Mouse (Mus musculus) hindbrain, embryonic 12.5 days (tissue): ENCODE measurements around the gene Zmynd12. TPM values are rescaled to one million over a fixed set of nuclear protein-coding genes. Genes with fewer than 3 reads are reported as not detected.

Source experiments
- ATAC-seq: fragments of 200-750 bp; cut with Nextera tagmentation; 2 replicates; pipeline ENCODE4 v1.8.0; 2017; ENCODE audit warnings: moderate TSS enrichment; ENCODE audit not compliant: low FRiP score
- H3K27ac ChIP-seq: fragments of 300-500 bp; sonication (generic); 2 replicates; pipeline ENCODE4 v1.5.1; 2016; ENCODE audit warnings: mild to moderate bottlenecking
- H3K27me3 ChIP-seq: fragments of 300-500 bp; sonication (generic); 2 replicates; pipeline ENCODE4 v1.6.1; 2016; ENCODE audit warnings: mild to moderate bottlenecking
- H3K36me3 ChIP-seq: fragments of 300-500 bp; sonication (generic); 2 replicates; pipeline ENCODE4 v1.6.1; 2016; ENCODE audit warnings: mild to moderate bottlenecking
- H3K4me1 ChIP-seq: fragments of 300-500 bp; sonication (generic); 2 replicates; pipeline ENCODE4 v1.6.1; 2016
- H3K4me2 ChIP-seq: fragments of 300-500 bp; sonication (generic); replicated peaks from 2 replicates; pipeline ENCODE4 v1.6.1; 2016; ENCODE audit warnings: mild to moderate bottlenecking
- H3K4me3 ChIP-seq: fragments of 300-500 bp; sonication (generic); 2 replicates; pipeline ENCODE4 v1.5.1; 2016; ENCODE audit warnings: mild to moderate bottlenecking
- H3K9ac ChIP-seq: fragments of 300-500 bp; sonication (generic); 2 replicates; pipeline ENCODE4 v1.6.1; 2016; ENCODE audit warnings: mild to moderate bottlenecking, moderate library complexity
- H3K9me3 ChIP-seq: fragments of 300-500 bp; sonication (generic); replicated peaks from 2 replicates; pipeline ENCODE4 v1.6.1; 2016; ENCODE audit warnings: mild to moderate bottlenecking
- WGBS: fragments of 180-500 bp; shearing (Covaris S2); methylation state at CpG from one replicate; pipeline ENCODE4 v1.1.7; 2016; 5-methylcytosine and 5-hydroxymethylcytosine counted together
- polyA plus RNA-seq: library from polyadenylated mRNA; unstranded; fragments of >200 nt; fragmentation: Nextera tagmentation; extraction: Ambion mirVana; gene quantifications from 2 replicates; pipeline ENCODE4 v1.2.1, GENCODE M21; 2016

Gene Zmynd12
- polyA plus RNA-seq, 1 experiment from 2014 or later, result 0.23 TPM

DNA sequence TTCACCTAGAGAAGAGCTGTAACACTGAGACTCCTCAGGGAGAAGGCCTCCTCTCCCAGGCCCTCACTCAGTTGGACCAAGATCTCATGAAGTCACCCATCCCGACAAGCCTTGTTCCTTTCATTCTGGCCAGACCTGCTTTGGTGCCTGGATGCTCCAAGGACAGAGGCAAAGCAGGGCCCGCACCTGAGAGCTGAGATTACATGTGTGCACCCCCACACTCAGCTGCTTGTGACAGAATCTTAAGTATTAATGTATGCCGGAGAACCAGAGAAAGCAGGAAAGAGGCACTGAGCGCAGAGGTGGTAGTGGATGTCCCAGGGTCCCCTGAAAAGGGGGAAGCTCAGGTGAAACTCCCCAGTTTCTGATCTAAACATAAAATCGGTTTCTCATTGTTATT, 30.5 kb downstream of the Zmynd12 start:
- H3K27me3 ChIP-seq, result no peaks in the 10 kb centered on the region
- H3K4me1 ChIP-seq, result peaks cover 9% of the 10 kb centered on the region
- H3K4me2 ChIP-seq, result no peak overlapping the region
- H3K9me3 ChIP-seq, result no peaks in the 10 kb centered on the region
- 0 out of 2 replicates have a peak, but pooled peaks have one; percentile 8 for ATAC-seq
- H3K9ac ChIP-seq, result no peak overlapping the region
- peak overlapping the region; percentile 73 for H3K27ac ChIP-seq
- no peak overlapping the region for H3K4me3 ChIP-seq
- H3K36me3 ChIP-seq, result no peaks in the 10 kb centered on the region
- 67% methylated on average over 5 of the region's 5 CpGs for WGBS

- ATAC-seq, result peak; percentile 67
- Histone ChIP-seq H3K27me3 (no peaks in the 10 kb centered on the region), H3K4me3 (no peak overlapping the region), H3K9ac (no peak overlapping the region), H3K36me3 (no peaks in the 10 kb centered on the region), H3K9me3 (no peaks in the 10 kb centered on the region), H3K27ac (peak overlapping the region; percentile 73), H3K4me1 (peaks cover 9% of the 10 kb centered on the region), H3K4me2 (no peak overlapping the region)
- WGBS, result 18% methylated on average over 6 of the region's 6 CpGs
Observed at GRCm38 (mm10) chr4:119453533-119453932, 30.9 kb downstream of the Zmynd12 start.

- WGBS, result 66% methylated on average over 5 of the region's 5 CpGs
- Histone ChIP-seq H3K36me3 (no peaks in the 10 kb centered on the region), H3K27ac (peak overlapping the region; percentile 83), H3K4me2 (peak overlapping the region; percentile 19; the same call in 1 of the 2 replicates), H3K4me3 (no peak overlapping the region), H3K27me3 (no peaks in the 10 kb centered on the region), H3K9ac (no peak overlapping the region), H3K4me1 (peaks cover 24% of the 10 kb centered on the region), H3K9me3 (no peaks in the 10 kb centered on the region)
- 0 out of 2 replicates have a peak, but pooled peaks have one; percentile 8 for ATAC-seq
Observed at GRCm38 (mm10) chr4:119460296-119460695, 37.7 kb downstream of the Zmynd12 start.

- no peaks in the 10 kb centered on the region for H3K9me3 ChIP-seq
- peak overlapping the region; percentile 19; the same call in 1 of the 2 replicates for H3K4me2 ChIP-seq
- WGBS, result 31% methylated on average over 8 of the region's 8 CpGs
- peak overlapping the region; percentile 83 for H3K27ac ChIP-seq
- no peak overlapping the region for H3K4me3 ChIP-seq
- H3K36me3 ChIP-seq, result no peaks in the 10 kb centered on the region
- peaks cover 24% of the 10 kb centered on the region for H3K4me1 ChIP-seq
- H3K27me3 ChIP-seq, result no peaks in the 10 kb centered on the region
- no peak overlapping the region for H3K9ac ChIP-seq
- ATAC-seq, result peak; percentile 81
Observed at GRCm38 (mm10) chr4:119460728-119461141, 38.1 kb downstream of the Zmynd12 start.

DNA sequence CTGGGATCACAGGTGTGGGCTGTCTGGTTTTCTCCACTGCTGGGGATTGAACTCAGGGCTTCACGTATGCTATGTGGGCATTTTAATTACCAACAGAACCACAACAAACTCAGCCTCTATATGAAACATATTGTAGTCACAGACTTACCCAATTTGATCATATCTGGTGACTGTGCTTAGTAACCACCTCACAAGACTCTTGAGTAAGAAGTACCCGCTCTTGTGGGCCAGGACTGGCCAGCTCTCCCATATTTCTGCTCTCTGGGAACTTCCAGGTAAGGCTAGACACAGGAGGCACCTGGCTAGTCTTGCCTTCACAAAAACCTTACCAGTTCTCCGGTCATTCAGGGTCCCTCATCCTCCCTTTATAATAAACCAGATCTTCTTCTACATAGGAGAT, 39.8 kb downstream of the Zmynd12 start:
- no peak for ATAC-seq
- Histone ChIP-seq H3K9me3 (no peaks in the 10 kb centered on the region), H3K4me1 (peaks cover 24% of the 10 kb centered on the region), H3K27me3 (no peaks in the 10 kb centered on the region), H3K27ac (peak overlapping the region; percentile 68; the same call in 1 of the 2 replicates), H3K36me3 (0 out of 2 replicates have a peak, but pooled peaks cover 4% of the 10 kb centered on the region), H3K9ac (no peak overlapping the region), H3K4me3 (no peak overlapping the region), H3K4me2 (no peak overlapping the region)
- WGBS, result 87% methylated on average over 3 of the region's 3 CpGs

- Histone ChIP-seq H3K9ac (no peak overlapping the region), H3K27me3 (no peaks in the 10 kb centered on the region), H3K4me2 (no peak overlapping the region), H3K4me1 (peaks cover 24% of the 10 kb centered on the region), H3K27ac (peak overlapping the region; percentile 68), H3K4me3 (no peak overlapping the region), H3K9me3 (no peaks in the 10 kb centered on the region), H3K36me3 (0 out of 2 replicates have a peak, but pooled peaks cover 4% of the 10 kb centered on the region)
- peak; percentile 52; the same call in 1 of the 2 replicates for ATAC-seq
- WGBS, result 64% methylated on average over 11 of the region's 11 CpGs
Observed at GRCm38 (mm10) chr4:119462858-119463755, 40.5 kb downstream of the Zmynd12 start.

- WGBS, result 83% methylated on average over 13 of the region's 13 CpGs
- no peak overlapping the region for H3K9ac ChIP-seq
Observed at GRCm38 (mm10) chr4:119463756-119464419, 41.3 kb downstream of the Zmynd12 start.

GRCm38 (mm10) chr4:119465841-119466240, 43.2 kb downstream of the Zmynd12 start:
- ATAC-seq, result no peak
- 88% methylated on average over 5 of the region's 5 CpGs for WGBS
- no peak overlapping the region for H3K4me2 ChIP-seq
- H3K27ac ChIP-seq, result no peak overlapping the region
- no peak overlapping the region for H3K4me3 ChIP-seq
- peaks cover 20% of the 10 kb centered on the region for H3K4me1 ChIP-seq
- no peak overlapping the region for H3K9ac ChIP-seq
- 0 out of 2 replicates have a peak, but pooled peaks cover 4% of the 10 kb centered on the region for H3K36me3 ChIP-seq
- no peaks in the 10 kb centered on the region for H3K27me3 ChIP-seq
- H3K9me3 ChIP-seq, result no peaks in the 10 kb centered on the region

More at GRCm38 (mm10) chr4:119463756-119464419, 41.3 kb downstream of the Zmynd12 start:
- H3K27me3 ChIP-seq, result no peaks in the 10 kb centered on the region
- H3K27ac ChIP-seq, result no peak overlapping the region
- H3K4me1 ChIP-seq, result peaks cover 24% of the 10 kb centered on the region
- ATAC-seq, result no peak
- H3K9me3 ChIP-seq, result no peaks in the 10 kb centered on the region
- no peak overlapping the region for H3K4me3 ChIP-seq
- 0 out of 2 replicates have a peak, but pooled peaks cover 4% of the 10 kb centered on the region for H3K36me3 ChIP-seq
- no peak overlapping the region for H3K4me2 ChIP-seq

DNA sequence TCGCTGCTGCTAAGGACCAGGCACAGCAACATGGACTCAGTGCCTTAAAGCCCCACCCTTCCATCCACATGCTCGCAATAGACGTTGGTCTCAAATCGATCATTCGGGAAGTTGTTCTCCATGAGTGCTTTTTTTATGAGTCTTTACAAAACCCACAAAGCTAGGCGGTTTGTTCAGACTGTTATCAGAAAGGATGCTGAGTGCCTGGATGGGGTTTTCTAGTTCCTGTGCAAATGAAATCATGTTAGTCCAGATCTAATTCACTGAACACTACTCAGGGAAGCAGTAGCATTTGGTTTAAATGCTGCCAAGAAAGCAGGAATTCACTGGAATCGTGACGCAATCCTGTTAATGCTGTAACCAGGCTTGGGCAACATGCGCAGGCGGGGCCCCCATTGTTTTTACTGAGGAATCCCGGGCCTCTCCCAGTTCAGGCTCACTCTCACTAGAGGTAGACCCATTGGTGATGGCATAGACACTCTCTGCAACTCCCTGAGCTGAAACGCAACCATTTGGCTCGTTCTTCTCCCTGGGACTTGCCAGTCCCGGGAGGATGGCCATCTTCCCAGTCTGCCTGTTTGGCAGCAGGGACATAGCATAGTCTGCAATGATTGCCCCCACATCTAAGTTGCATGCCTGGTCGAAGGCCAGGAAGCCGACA, 45.2 kb downstream of the Zmynd12 start:
- H3K4me2 ChIP-seq, result no peak overlapping the region
- 90% methylated on average over 16 of the region's 16 CpGs for WGBS
- no peaks in the 10 kb centered on the region for H3K27me3 ChIP-seq
- no peak overlapping the region for H3K9ac ChIP-seq
- H3K9me3 ChIP-seq, result no peaks in the 10 kb centered on the region
- H3K36me3 ChIP-seq, result 0 out of 2 replicates have a peak, but pooled peaks cover 4% of the 10 kb centered on the region
- no peak for ATAC-seq
- no peak overlapping the region for H3K27ac ChIP-seq
- H3K4me3 ChIP-seq, result no peak overlapping the region
- peaks cover 8% of the 10 kb centered on the region for H3K4me1 ChIP-seq

DNA sequence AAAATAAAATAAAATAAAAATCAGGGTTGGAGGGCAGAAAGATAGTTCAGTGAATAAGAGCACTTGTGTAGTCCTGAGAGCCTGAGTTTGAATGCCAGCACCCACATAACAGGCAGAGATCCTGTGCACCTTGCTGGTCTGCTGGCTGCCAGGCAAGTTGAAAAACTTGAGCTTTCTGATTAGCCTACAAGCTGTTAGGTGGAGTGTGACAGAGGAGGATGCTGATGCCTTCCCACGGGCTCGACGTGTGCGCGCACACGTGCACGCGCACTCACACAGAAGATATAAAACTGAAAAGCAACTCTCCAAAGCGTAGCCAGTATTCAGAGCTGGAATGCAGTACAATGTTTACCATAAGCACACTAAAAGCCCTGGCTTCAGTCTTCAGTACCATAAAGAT, 49.9 kb downstream of the Zmynd12 start:
- Histone ChIP-seq H3K9ac (no peak overlapping the region), H3K36me3 (no peaks in the 10 kb centered on the region), H3K4me2 (no peak overlapping the region), H3K27ac (no peak overlapping the region), H3K4me3 (no peak overlapping the region), H3K9me3 (no peaks in the 10 kb centered on the region), H3K27me3 (no peaks in the 10 kb centered on the region), H3K4me1 (no peaks in the 10 kb centered on the region)
- no peak for ATAC-seq
- WGBS, result 89% methylated on average over 9 of the region's 9 CpGs

DNA sequence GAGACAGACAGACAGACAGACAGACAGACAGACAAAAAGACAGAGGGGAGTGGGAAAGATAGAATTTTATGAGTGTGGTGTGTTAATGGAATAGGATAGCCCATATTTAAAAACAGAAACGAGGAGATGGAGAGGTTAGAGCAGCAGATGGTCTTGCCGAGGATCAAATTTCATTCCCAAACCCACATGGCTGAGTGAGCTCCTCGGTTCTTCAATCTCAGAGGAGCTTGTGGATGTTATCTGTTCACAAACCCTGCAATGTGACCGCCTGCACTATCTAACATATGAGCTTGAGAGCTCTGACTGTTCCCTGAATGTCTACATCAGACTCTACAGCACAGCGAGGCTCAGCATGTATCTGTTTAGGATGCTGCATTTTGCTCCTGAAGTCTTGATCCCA, 50.5 kb downstream of the Zmynd12 start:
- Histone ChIP-seq H3K9me3 (no peaks in the 10 kb centered on the region), H3K4me1 (no peaks in the 10 kb centered on the region), H3K4me2 (no peak overlapping the region), H3K27me3 (no peaks in the 10 kb centered on the region), H3K4me3 (no peak overlapping the region), H3K36me3 (no peaks in the 10 kb centered on the region), H3K27ac (no peak overlapping the region), H3K9ac (no peak overlapping the region)
- WGBS, result 60% methylated on average over 5 of the region's 5 CpGs
- ATAC-seq, result no peak

- no peak overlapping the region for H3K4me3 ChIP-seq
- 71% methylated on average over 9 of the region's 9 CpGs for WGBS
- H3K4me2 ChIP-seq, result no peak overlapping the region
- no peak overlapping the region for H3K9ac ChIP-seq
- 0 out of 2 replicates have a peak, but pooled peaks cover 5% of the 10 kb centered on the region for H3K27me3 ChIP-seq
- ATAC-seq, result no peak
- no peaks in the 10 kb centered on the region for H3K9me3 ChIP-seq
- H3K27ac ChIP-seq, result no peak overlapping the region
- H3K4me1 ChIP-seq, result no peaks in the 10 kb centered on the region
- H3K36me3 ChIP-seq, result no peaks in the 10 kb centered on the region
Observed at GRCm38 (mm10) chr4:119483051-119483450, 60.4 kb downstream of the Zmynd12 start.
